In the genomic region with DNA sequence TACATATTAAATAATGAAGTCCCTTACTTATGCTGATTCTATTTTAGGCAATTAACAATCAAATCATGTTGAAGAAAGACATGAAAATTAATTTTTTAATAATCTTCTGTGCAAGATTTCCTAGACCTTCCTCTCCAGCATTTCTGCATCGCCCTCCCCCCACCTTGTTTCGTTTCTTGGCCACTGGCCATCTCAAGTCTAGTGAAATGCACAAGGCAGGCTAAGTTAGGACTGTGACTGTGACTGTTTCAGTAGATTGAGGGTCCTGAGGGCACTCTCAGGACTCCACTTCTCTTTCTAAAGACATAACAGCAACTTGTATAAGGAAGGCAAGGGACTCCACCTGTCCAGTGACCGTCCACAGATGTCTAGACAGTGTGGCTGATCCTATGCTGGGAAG, we compare ENCODE assay signal across 26 mouse cellular contexts.
DNase-seq lines count a peak whose midpoint lies in the region; ATAC-seq and TF ChIP-seq lines count a peak whose summit lies in the region.
"Had no signal": no experiment of that assay in that cellular context is flagged by ENCODE, and none has a peak within 500 bp of the region (broad histone marks: within the 10 kb centered on the region; RNA-seq: fewer than 3 reads in every experiment).

No protein-coding gene starts in this region.

- peak overlapping the region; percentile 53; the same call in 1 of the 2 replicates for H3K27ac ChIP-seq in heart, embryonic 13.5 days (replicated peaks)
- H3K27ac ChIP-seq in stomach, embryonic 16.5 days (ENCODE audit: low read length) = peak overlapping the region; percentile 8; the same call in 1 of the 2 replicates
- no peak overlapping the region for H3K27ac ChIP-seq in stomach, postnatal 0 days (replicated peaks)
- H3K27ac ChIP-seq in midbrain, embryonic 10.5 days (replicated peaks) = no peak overlapping the region
- H3K27ac ChIP-seq: forebrain, embryonic 13.5 days; gastrocnemius, adult 2 months; hindbrain, embryonic 15.5 days; limb, embryonic 15.5 days; liver, embryonic 14.5 days; midbrain, embryonic 15.5 days; neural tube, embryonic 12.5 days had no signal

- H3K4me3 ChIP-seq in heart, embryonic 13.5 days = no peak overlapping the region
- no peak overlapping the region for H3K4me3 ChIP-seq in stomach, embryonic 16.5 days (replicated peaks; ENCODE audit: low read length)
- H3K4me3 ChIP-seq in stomach, postnatal 0 days (ENCODE audit: low read depth, low read length) = no peak overlapping the region
- no peak overlapping the region for H3K4me3 ChIP-seq in midbrain, embryonic 10.5 days
- H3K4me3 ChIP-seq: forebrain, embryonic 13.5 days; gastrocnemius, adult 2 months; hindbrain, embryonic 15.5 days; limb, embryonic 15.5 days; midbrain, embryonic 15.5 days; neural tube, embryonic 12.5 days had no signal

- no peak for TF ChIP-seq EP300 in stomach, postnatal 0 days (optimal IDR thresholded peaks at IDR 0.05)

- no peak overlapping the region for H3K9ac ChIP-seq in heart, embryonic 13.5 days
- no peak overlapping the region for H3K9ac ChIP-seq in stomach, embryonic 16.5 days (ENCODE audit: low read length)
- no peak overlapping the region for H3K9ac ChIP-seq in stomach, postnatal 0 days (ENCODE audit: low read length)
- H3K9ac ChIP-seq: forebrain, embryonic 13.5 days; hindbrain, embryonic 15.5 days; limb, embryonic 15.5 days; liver, embryonic 14.5 days; midbrain, embryonic 15.5 days; neural tube, embryonic 12.5 days had no signal

- peaks cover 29% of the 10 kb centered on the region for H3K4me1 ChIP-seq in heart, embryonic 13.5 days
- H3K4me1 ChIP-seq in stomach, embryonic 16.5 days (ENCODE audit: control insufficient read depth, insufficient read depth, low read length) = peaks cover 8% of the 10 kb centered on the region
- H3K4me1 ChIP-seq in stomach, postnatal 0 days (replicated peaks; ENCODE audit: control insufficient read depth, insufficient read depth) = no peaks in the 10 kb centered on the region
- H3K4me1 ChIP-seq in midbrain, embryonic 10.5 days = peaks cover 27% of the 10 kb centered on the region

- TF ChIP-seq CTCF in stomach, postnatal 0 days (IDR thresholded peaks at IDR 0.05; ENCODE audit: low read depth) = no peak

- 38% methylated on average over 3 of the region's 3 CpGs for WGBS in heart, embryonic 13.5 days
- WGBS in stomach, embryonic 16.5 days = 61% methylated on average over 3 of the region's 3 CpGs
- 74% methylated on average over 3 of the region's 3 CpGs for WGBS in stomach, postnatal 0 days
- 89% methylated on average over 3 of the region's 3 CpGs for WGBS in midbrain, embryonic 10.5 days

- peak overlapping the region; percentile 31 for H3K4me2 ChIP-seq in heart, embryonic 13.5 days
- no peak overlapping the region for H3K4me2 ChIP-seq in stomach, embryonic 16.5 days (ENCODE audit: low read depth, low read length)
- H3K4me2 ChIP-seq in stomach, postnatal 0 days (replicated peaks; ENCODE audit: low read depth) = no peak overlapping the region
- H3K4me2 ChIP-seq: forebrain, embryonic 13.5 days; hindbrain, embryonic 15.5 days; limb, embryonic 15.5 days; midbrain, embryonic 15.5 days; neural tube, embryonic 12.5 days had no signal

- H3K9me3 ChIP-seq in heart, embryonic 13.5 days = no peaks in the 10 kb centered on the region
- H3K9me3 ChIP-seq in stomach, embryonic 16.5 days (replicated peaks; ENCODE audit: control insufficient read depth, low read length) = no peaks in the 10 kb centered on the region
- H3K9me3 ChIP-seq in stomach, postnatal 0 days (ENCODE audit: control insufficient read depth, low read length) = no peaks in the 10 kb centered on the region
- no peaks in the 10 kb centered on the region for H3K9me3 ChIP-seq in midbrain, embryonic 10.5 days (replicated peaks)
- H3K9me3 ChIP-seq: forebrain, embryonic 13.5 days; G1E; hindbrain, embryonic 15.5 days; limb, embryonic 15.5 days; midbrain, embryonic 15.5 days; neural tube, embryonic 12.5 days had no signal

- ATAC-seq in heart, embryonic 13.5 days (ENCODE audit: extremely low read depth, insufficient number of reproducible peaks, low FRiP score, low TSS enrichment) = no peak
- no peak for ATAC-seq in stomach, embryonic 16.5 days (ENCODE audit: insufficient read depth, low FRiP score)
- ATAC-seq in stomach, postnatal 0 days (ENCODE audit: low FRiP score, low TSS enrichment) = no peak
- ATAC-seq: activated CD4-positive, CD25-positive, alpha-beta regulatory T cell, adult 4 months; forebrain, embryonic 13.5 days; midbrain, embryonic 15.5 days had no signal

- peaks cover 18% of the 10 kb centered on the region for H3K27me3 ChIP-seq in heart, embryonic 13.5 days (replicated peaks)
- no peaks in the 10 kb centered on the region for H3K27me3 ChIP-seq in stomach, embryonic 16.5 days (ENCODE audit: control insufficient read depth, insufficient read depth, low read length)
- H3K27me3 ChIP-seq in stomach, postnatal 0 days (ENCODE audit: control insufficient read depth, insufficient read depth, low read length) = no peaks in the 10 kb centered on the region
- H3K27me3 ChIP-seq in midbrain, embryonic 10.5 days (ENCODE audit: low read depth, poor library complexity, severe bottlenecking) = no peaks in the 10 kb centered on the region
- H3K27me3 ChIP-seq: CH12.LX; hindbrain, embryonic 15.5 days; limb, embryonic 15.5 days; midbrain, embryonic 15.5 days; neural tube, embryonic 12.5 days had no signal

- no peak for DNase-seq in heart, adult 18-20 months
- DNase-seq in kidney, postnatal 10 days = peak; percentile 52
- no peak for DNase-seq in kidney, postnatal 14 days
- no peak for DNase-seq in stomach, postnatal 0 days (ENCODE audit: low spot score)
- DNase-seq in heart, postnatal 4 days = peak; percentile 27
- no peak for DNase-seq in midbrain, embryonic 10.5 days (ENCODE audit: low spot score)
- DNase-seq: adrenal gland, adult 8-10 months; B cell, adult 2 months; cerebellum, adult 11-12 months; cerebellum, postnatal 14 days; gastrocnemius, adult 2 months; kidney, adult 11 months; lung, postnatal 4 days; right cerebral cortex, postnatal 14 days; thymus, postnatal 14 days had no signal

- no peaks in the 10 kb centered on the region for H3K36me3 ChIP-seq in heart, embryonic 13.5 days
- no peaks in the 10 kb centered on the region for H3K36me3 ChIP-seq in stomach, embryonic 16.5 days (ENCODE audit: control insufficient read depth, insufficient read depth, low read length)
- no peaks in the 10 kb centered on the region for H3K36me3 ChIP-seq in stomach, postnatal 0 days (ENCODE audit: control insufficient read depth, insufficient read depth, low read length)
- no peaks in the 10 kb centered on the region for H3K36me3 ChIP-seq in midbrain, embryonic 10.5 days
- H3K36me3 ChIP-seq: G1E; hindbrain, embryonic 15.5 days; limb, embryonic 15.5 days; midbrain, embryonic 15.5 days; neural tube, embryonic 12.5 days had no signal

Comparison
In these comparisons a context has a peak if more than half of its experiments do, and no peak if none do; other contexts are left out.
1. H3K27ac ChIP-seq: peak in heart, embryonic 13.5 days (single experiment) and stomach, embryonic 16.5 days (single experiment); none in stomach, postnatal 0 days (single experiment) and midbrain, embryonic 10.5 days (single experiment).
2. DNase-seq: peak in kidney, postnatal 10 days (single experiment) and heart, postnatal 4 days (single experiment); none in heart, adult 18-20 months (0 of 2), kidney, postnatal 14 days (single experiment), stomach, postnatal 0 days (single experiment) and midbrain, embryonic 10.5 days (single experiment).